Mouse (Mus musculus) lung, postnatal 36 days (tissue): ENCODE measurements around the gene Taf3.

Experiments
- DNase-seq: peaks from one replicate; pipeline ENCODE4 v3.0.0; 2022; ENCODE audit warnings: mixed read lengths

The Taf3 gene

GRCm38 (mm10) chr2:9888913-9889650, 159.3 kb downstream of the Taf3 start, which contains the start of gene 9230102O04Rik:
9230102O04Rik (minus strand) TSS chr2:9889540.
- no peak for DNase-seq

- no peak for DNase-seq
Observed at GRCm38 (mm10) chr2:9887636-9888035, 160.8 kb downstream of the Taf3 start.

GRCm38 (mm10) chr2:9886921-9887610, 161.3 kb downstream of the Taf3 start:
- DNase-seq = no peak

- no peak for DNase-seq
Observed at GRCm38 (mm10) chr2:9886031-9886430, 162.4 kb downstream of the Taf3 start.

GRCm38 (mm10) chr2:9885217-9885770, 163.1 kb downstream of the Taf3 start:
- DNase-seq = no peak

- DNase-seq = no peak
Observed at GRCm38 (mm10) chr2:9884533-9885216, 163.7 kb downstream of the Taf3 start.

GRCm38 (mm10) chr2:9883803-9884532, 164.4 kb downstream of the Taf3 start:
- DNase-seq = no peak

- no peak for DNase-seq
Observed at GRCm38 (mm10) chr2:9882926-9883802, 165.2 kb downstream of the Taf3 start.

GRCm38 (mm10) chr2:9882371-9882925, 165.9 kb downstream of the Taf3 start:
- peak; percentile 47 for DNase-seq

GRCm38 (mm10) chr2:9881611-9882023, 166.8 kb downstream of the Taf3 start:
- DNase-seq = no peak

- DNase-seq = no peak
Observed at GRCm38 (mm10) chr2:9881051-9881591, 167.3 kb downstream of the Taf3 start, which contains the start of gene 4930412O13Rik. 4930412O13Rik (plus strand) TSS chr2:9881252.

- DNase-seq = no peak
Observed at GRCm38 (mm10) chr2:9880271-9880670, 168.1 kb downstream of the Taf3 start.

GRCm38 (mm10) chr2:9879493-9879892, 168.9 kb downstream of the Taf3 start:
- DNase-seq = peak; percentile 98

GRCm38 (mm10) chr2:9879092-9879491, 169.3 kb downstream of the Taf3 start:
- DNase-seq = peak; percentile 28

GRCm38 (mm10) chr2:9878564-9879081, 169.8 kb downstream of the Taf3 start:
- peak; percentile 77 for DNase-seq

GRCm38 (mm10) chr2:9877966-9878563, 170.3 kb downstream of the Taf3 start:
- DNase-seq = no peak

- no peak for DNase-seq
Observed at GRCm38 (mm10) chr2:9877326-9877690, 171.1 kb downstream of the Taf3 start.

- DNase-seq = no peak
Observed at GRCm38 (mm10) chr2:9876621-9877325, 171.6 kb downstream of the Taf3 start.

- no peak for DNase-seq
Observed at GRCm38 (mm10) chr2:9875676-9876357, 172.6 kb downstream of the Taf3 start.
